Mouse (Mus musculus): ENCODE measurements around the gene Ttyh2. TPM values are rescaled to one million over a fixed set of nuclear protein-coding genes. Genes with fewer than 3 reads are reported as not detected.

Ttyh2 gene
- polyA plus RNA-seq, 1 experiment from 2014 or later: 23.7 TPM

- Histone ChIP-seq H3K4me2 (ENCODE audit: low read depth, low read length) (peak overlapping the region; percentile 32; the same call in 1 of the 2 replicates), H3K27me3 (ENCODE audit: insufficient read depth, low read length) (no peaks in the 10 kb centered on the region), H3K4me1 (ENCODE audit: insufficient read depth) (peaks cover 37% of the 10 kb centered on the region), H3K27ac (ENCODE audit: low read depth) (peak overlapping the region; percentile 71), H3K9ac (replicated peaks) (no peak overlapping the region), H3K9me3 (ENCODE audit: low read length) (no peaks in the 10 kb centered on the region), H3K4me3 (ENCODE audit: low read depth, low read length) (no peak overlapping the region), H3K36me3 (replicated peaks; ENCODE audit: insufficient read depth, low read length) (no peaks in the 10 kb centered on the region)
- WGBS (ENCODE audit: insufficient replicate concordance): 70% methylated on average over 14 of the region's 14 CpGs
- DNase-seq: peak; percentile 81
- no peak for TF ChIP-seq CTCF (IDR thresholded peaks at IDR 0.05; ENCODE audit: low read depth)
- no peak; the same call in 1 of the 2 replicates for TF ChIP-seq EP300 (IDR thresholded peaks at IDR 0.05; ENCODE audit: low read depth)
- peak; percentile 84 for ATAC-seq
Measured at GRCm38 (mm10) chr11:114684627-114685373, 9.6 kb downstream of the Ttyh2 start.

DNA sequence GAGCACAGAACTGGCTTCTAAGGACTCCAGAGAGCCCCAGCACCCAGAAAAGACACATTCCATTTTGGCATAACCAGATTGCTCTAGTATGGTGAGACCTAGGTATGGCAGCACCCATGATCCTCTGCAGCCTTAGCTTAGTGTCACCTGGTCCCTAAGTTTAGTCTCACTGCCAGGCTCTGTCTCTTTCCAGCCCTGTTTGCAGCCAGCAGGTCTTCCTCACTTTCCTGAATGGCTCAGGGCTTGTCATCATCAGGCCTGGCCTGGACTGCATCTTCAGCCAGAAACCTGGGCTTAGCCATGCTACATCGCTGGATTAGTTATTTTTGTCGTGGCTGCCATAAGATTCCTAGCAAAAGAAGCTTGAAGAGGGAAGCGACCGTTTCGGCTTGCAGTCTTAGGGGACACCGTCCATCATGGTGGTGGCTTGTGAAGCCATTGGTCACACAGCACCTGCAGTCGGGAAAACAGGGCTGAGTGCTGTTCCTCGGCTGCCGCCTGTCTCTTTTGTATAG lies 10.4 kb downstream of the Ttyh2 start:
- WGBS (ENCODE audit: insufficient replicate concordance): 74% methylated on average over 9 of the region's 9 CpGs
- H3K27ac ChIP-seq (ENCODE audit: low read depth): peak overlapping the region; percentile 39; the same call in 1 of the 2 replicates
- no peak for TF ChIP-seq CTCF (IDR thresholded peaks at IDR 0.05; ENCODE audit: low read depth)
- TF ChIP-seq EP300 (IDR thresholded peaks at IDR 0.05; ENCODE audit: low read depth): no peak

GRCm38 (mm10) chr11:114686221-114686959 lies 11.2 kb downstream of the Ttyh2 start:
- 79% methylated on average over 16 of the region's 16 CpGs for WGBS (ENCODE audit: insufficient replicate concordance)
- TF ChIP-seq CTCF (IDR thresholded peaks at IDR 0.05; ENCODE audit: low read depth) (no peak), EP300 (IDR thresholded peaks at IDR 0.05; ENCODE audit: low read depth) (no peak)

More for the DNA sequence above, 10.4 kb downstream of the Ttyh2 start:
- H3K9me3 ChIP-seq (ENCODE audit: low read length): no peaks in the 10 kb centered on the region
- H3K36me3 ChIP-seq (replicated peaks; ENCODE audit: insufficient read depth, low read length): 0 out of 2 replicates have a peak, but pooled peaks cover 3% of the 10 kb centered on the region
- H3K27me3 ChIP-seq (ENCODE audit: insufficient read depth, low read length): no peaks in the 10 kb centered on the region
- peaks cover 30% of the 10 kb centered on the region for H3K4me1 ChIP-seq (ENCODE audit: insufficient read depth)
- H3K9ac ChIP-seq (replicated peaks): no peak overlapping the region
- DNase-seq (no peak), ATAC-seq (no peak)
- H3K4me3 ChIP-seq (ENCODE audit: low read depth, low read length): no peak overlapping the region
- no peak overlapping the region for H3K4me2 ChIP-seq (ENCODE audit: low read depth, low read length)

DNA sequence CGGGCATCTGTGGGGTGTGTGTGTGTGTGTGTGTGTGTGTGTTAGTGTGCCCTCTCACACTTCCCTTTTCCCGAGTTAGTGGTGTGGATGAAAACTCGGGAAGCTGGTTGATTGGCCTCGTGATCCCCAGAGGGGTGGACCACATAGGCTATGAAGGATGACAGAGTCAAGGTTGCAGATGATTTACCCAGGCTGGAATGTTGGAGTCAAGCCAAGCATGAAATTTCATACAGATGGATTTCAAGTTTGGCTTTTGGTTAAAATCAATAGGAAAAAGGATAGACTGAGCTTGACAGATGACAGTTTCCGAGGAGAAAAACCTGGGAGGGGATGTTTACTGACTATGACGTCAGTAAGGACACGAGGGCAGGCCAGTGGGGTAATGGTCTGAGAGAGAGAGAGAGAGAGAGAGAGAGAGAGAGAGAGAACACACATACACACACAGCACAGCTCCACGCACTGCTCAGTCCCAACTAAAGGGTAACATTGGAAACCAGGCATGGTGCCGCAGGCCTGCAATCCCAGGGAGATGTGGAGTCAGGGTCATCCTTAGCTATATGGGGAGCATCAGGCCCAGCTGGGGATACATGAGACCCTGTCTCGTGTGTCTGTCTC lies 12.4 kb downstream of the Ttyh2 start:
- DNase-seq: no peak

More at GRCm38 (mm10) chr11:114686221-114686959, 11.2 kb downstream of the Ttyh2 start:
- no peak for DNase-seq
- no peaks in the 10 kb centered on the region for H3K27me3 ChIP-seq (ENCODE audit: insufficient read depth, low read length)
- no peak overlapping the region for H3K4me2 ChIP-seq (ENCODE audit: low read depth, low read length)
- 0 out of 2 replicates have a peak, but pooled peaks cover 3% of the 10 kb centered on the region for H3K36me3 ChIP-seq (replicated peaks; ENCODE audit: insufficient read depth, low read length)
- H3K9me3 ChIP-seq (ENCODE audit: low read length): no peaks in the 10 kb centered on the region
- peaks cover 24% of the 10 kb centered on the region for H3K4me1 ChIP-seq (ENCODE audit: insufficient read depth)
- H3K27ac ChIP-seq (ENCODE audit: low read depth): no peak overlapping the region
- H3K9ac ChIP-seq (replicated peaks): no peak overlapping the region
- ATAC-seq: no peak
- no peak overlapping the region for H3K4me3 ChIP-seq (ENCODE audit: low read depth, low read length)

DNA sequence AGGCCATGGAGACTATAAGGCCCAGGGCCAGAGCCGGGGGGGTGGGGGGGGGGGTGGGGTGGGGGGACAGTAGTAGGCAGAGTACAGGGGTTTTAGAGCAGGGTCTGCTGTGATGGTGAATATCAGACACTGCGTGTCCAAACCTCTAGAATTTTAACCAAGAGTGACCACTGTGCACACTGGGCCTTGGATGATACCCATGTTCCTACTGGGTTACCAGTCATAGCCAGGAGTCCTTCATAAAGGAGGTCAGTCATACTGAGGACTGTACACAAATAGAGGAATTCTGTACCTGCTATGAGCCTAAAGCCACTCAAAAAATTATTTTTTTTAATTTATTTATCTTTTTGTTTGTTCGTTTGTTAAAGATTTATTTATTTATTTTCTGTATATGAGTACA lies 13.5 kb downstream of the Ttyh2 start:
- Histone ChIP-seq H3K27me3 (ENCODE audit: insufficient read depth, low read length) (no peaks in the 10 kb centered on the region), H3K4me1 (ENCODE audit: insufficient read depth) (peaks cover 18% of the 10 kb centered on the region; the same call in 1 of the 2 replicates), H3K9me3 (ENCODE audit: low read length) (no peaks in the 10 kb centered on the region), H3K27ac (ENCODE audit: low read depth) (no peak overlapping the region), H3K9ac (replicated peaks) (no peak overlapping the region), H3K36me3 (replicated peaks; ENCODE audit: insufficient read depth, low read length) (0 out of 2 replicates have a peak, but pooled peaks cover 3% of the 10 kb centered on the region), H3K4me2 (ENCODE audit: low read depth, low read length) (no peak overlapping the region), H3K4me3 (ENCODE audit: low read depth, low read length) (no peak overlapping the region)
- WGBS (ENCODE audit: insufficient replicate concordance): 79% methylated on average over 2 of the region's 3 CpGs
- TF ChIP-seq CTCF (IDR thresholded peaks at IDR 0.05; ENCODE audit: low read depth) (no peak), EP300 (IDR thresholded peaks at IDR 0.05; ENCODE audit: low read depth) (no peak)
- ATAC-seq: no peak
- DNase-seq: no peak

More for the DNA sequence above, 12.4 kb downstream of the Ttyh2 start:
- Histone ChIP-seq H3K27ac (ENCODE audit: low read depth) (peak overlapping the region; percentile 52), H3K36me3 (replicated peaks; ENCODE audit: insufficient read depth, low read length) (0 out of 2 replicates have a peak, but pooled peaks cover 3% of the 10 kb centered on the region), H3K4me3 (ENCODE audit: low read depth, low read length) (no peak overlapping the region), H3K9me3 (ENCODE audit: low read length) (no peaks in the 10 kb centered on the region), H3K4me1 (ENCODE audit: insufficient read depth) (peaks cover 24% of the 10 kb centered on the region), H3K4me2 (ENCODE audit: low read depth, low read length) (no peak overlapping the region), H3K27me3 (ENCODE audit: insufficient read depth, low read length) (no peaks in the 10 kb centered on the region), H3K9ac (replicated peaks) (no peak overlapping the region)
- TF ChIP-seq CTCF (IDR thresholded peaks at IDR 0.05; ENCODE audit: low read depth) (no peak), EP300 (IDR thresholded peaks at IDR 0.05; ENCODE audit: low read depth) (no peak)
- peak; percentile 72 for ATAC-seq
- 31% methylated on average over 9 of the region's 10 CpGs for WGBS (ENCODE audit: insufficient replicate concordance)

All from liver, postnatal 0 days (tissue).